Mouse (Mus musculus) kidney, embryonic 16.5 days (tissue): ENCODE data around the gene Prf1. TPM values are rescaled to one million over a fixed set of nuclear protein-coding genes. Genes with fewer than 3 reads are reported as not detected.

Source experiments
- ATAC-seq: fragments of 200-750 bp; cut with Nextera tagmentation; 2 replicates; pipeline ENCODE4 v1.8.0; 2017; ENCODE audit warnings: moderate TSS enrichment; ENCODE audit not compliant: low FRiP score, low TSS enrichment
- H3K27ac ChIP-seq: fragments of 300-500 bp; sonication (generic); 2 replicates; pipeline ENCODE4 v1.5.1; 2014; ENCODE audit warnings: low read length
- H3K27me3 ChIP-seq: fragments of 300-500 bp; sonication (generic); 2 replicates; pipeline ENCODE4 v1.6.1; 2014; ENCODE audit warnings: low read length, control low read depth, mixed read lengths; ENCODE audit not compliant: insufficient read depth
- H3K36me3 ChIP-seq: fragments of 300-500 bp; sonication (generic); 2 replicates; pipeline ENCODE4 v1.6.1; 2014; ENCODE audit warnings: low read length, control low read depth, mixed read lengths; ENCODE audit not compliant: insufficient read depth
- H3K4me1 ChIP-seq: fragments of 300-500 bp; sonication (generic); 2 replicates; pipeline ENCODE4 v1.6.1; 2014; ENCODE audit warnings: low read length, control low read depth, mixed read lengths; ENCODE audit not compliant: insufficient read depth
- H3K4me2 ChIP-seq: fragments of 300-500 bp; sonication (generic); replicated peaks from 2 replicates; pipeline ENCODE4 v1.6.1; 2014; ENCODE audit warnings: low read depth, low read length
- H3K4me3 ChIP-seq: fragments of 300-500 bp; sonication (generic); 2 replicates; pipeline ENCODE4 v1.5.1; 2014; ENCODE audit warnings: mild to moderate bottlenecking, low read length
- H3K9ac ChIP-seq: fragments of 300-500 bp; sonication (generic); replicated peaks from 2 replicates; pipeline ENCODE4 v1.6.1; 2014; ENCODE audit warnings: low read length
- H3K9me3 ChIP-seq: fragments of 300-500 bp; sonication (generic); 2 replicates; pipeline ENCODE4 v1.6.1; 2016; ENCODE audit warnings: low read length, control low read depth
- WGBS: fragments of 180-500 bp; shearing (Covaris S2); extraction: QIAGEN DNeasy Blood & Tissue Kit; methylation state at CpG from one replicate; pipeline ENCODE4 v1.1.7; 2014; 5-methylcytosine and 5-hydroxymethylcytosine counted together
- polyA plus RNA-seq: library from polyadenylated mRNA; unstranded; fragments of >200 nt; fragmentation: Nextera tagmentation; extraction: Ambion mirVana; gene quantifications from 2 replicates; pipeline ENCODE4 v1.2.1, GENCODE M21; 2015

Gene Prf1
- polyA plus RNA-seq, 1 experiment from 2014 or later = not detected

DNA sequence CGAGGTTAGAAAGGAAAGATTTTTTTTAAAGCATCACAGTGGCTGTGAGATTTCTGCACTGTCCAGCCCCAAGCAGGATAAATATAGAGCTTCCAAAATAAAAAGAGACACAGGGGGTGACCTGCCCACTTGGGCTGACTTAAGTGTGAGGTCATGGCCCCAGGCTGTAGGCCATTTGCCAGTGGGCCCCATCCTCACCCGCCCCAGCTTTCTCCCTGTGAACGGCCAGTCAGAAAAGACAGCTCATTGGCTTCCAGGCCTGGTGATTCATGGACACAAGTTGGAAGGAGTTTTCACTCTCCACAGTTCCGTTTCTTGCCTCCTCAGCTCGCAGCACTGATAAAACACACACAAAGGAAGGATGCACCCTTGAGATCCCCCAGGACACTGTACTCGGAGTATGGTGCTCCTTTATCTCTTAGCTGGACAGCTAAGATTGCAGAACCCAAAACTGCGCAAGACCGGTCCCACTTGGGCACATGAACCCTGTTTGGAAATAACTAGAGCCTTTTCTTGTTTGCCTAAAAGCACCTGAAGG lies 25.5 kb upstream of the Prf1 start:
- H3K27me3 ChIP-seq = no peaks in the 10 kb centered on the region
- H3K4me2 ChIP-seq = peak overlapping the region; percentile 96
- H3K9ac ChIP-seq = no peak overlapping the region
- ATAC-seq = no peak
- no peaks in the 10 kb centered on the region for H3K36me3 ChIP-seq
- no peak overlapping the region for H3K27ac ChIP-seq
- no peak overlapping the region; the same call in 1 of the 2 replicates for H3K4me3 ChIP-seq
- no peaks in the 10 kb centered on the region for H3K9me3 ChIP-seq
- H3K4me1 ChIP-seq = peaks cover 18% of the 10 kb centered on the region
- 42% methylated on average over 8 of the region's 8 CpGs for WGBS

GRCm38 (mm10) chr10:61272631-61273030 lies 25.0 kb upstream of the Prf1 start:
- H3K27me3 ChIP-seq = no peaks in the 10 kb centered on the region
- H3K9ac ChIP-seq = peak overlapping the region; percentile 75
- no peaks in the 10 kb centered on the region for H3K9me3 ChIP-seq
- peak overlapping the region; percentile 96 for H3K4me2 ChIP-seq
- peaks cover 18% of the 10 kb centered on the region for H3K4me1 ChIP-seq
- WGBS = 38% methylated on average over 5 of the region's 5 CpGs
- H3K27ac ChIP-seq = 0 out of 2 replicates have a peak overlapping the region, but pooled peaks have one; percentile 40
- ATAC-seq = no peak; the same call in 1 of the 2 replicates
- peak overlapping the region; percentile 63 for H3K4me3 ChIP-seq
- no peaks in the 10 kb centered on the region for H3K36me3 ChIP-seq

DNA sequence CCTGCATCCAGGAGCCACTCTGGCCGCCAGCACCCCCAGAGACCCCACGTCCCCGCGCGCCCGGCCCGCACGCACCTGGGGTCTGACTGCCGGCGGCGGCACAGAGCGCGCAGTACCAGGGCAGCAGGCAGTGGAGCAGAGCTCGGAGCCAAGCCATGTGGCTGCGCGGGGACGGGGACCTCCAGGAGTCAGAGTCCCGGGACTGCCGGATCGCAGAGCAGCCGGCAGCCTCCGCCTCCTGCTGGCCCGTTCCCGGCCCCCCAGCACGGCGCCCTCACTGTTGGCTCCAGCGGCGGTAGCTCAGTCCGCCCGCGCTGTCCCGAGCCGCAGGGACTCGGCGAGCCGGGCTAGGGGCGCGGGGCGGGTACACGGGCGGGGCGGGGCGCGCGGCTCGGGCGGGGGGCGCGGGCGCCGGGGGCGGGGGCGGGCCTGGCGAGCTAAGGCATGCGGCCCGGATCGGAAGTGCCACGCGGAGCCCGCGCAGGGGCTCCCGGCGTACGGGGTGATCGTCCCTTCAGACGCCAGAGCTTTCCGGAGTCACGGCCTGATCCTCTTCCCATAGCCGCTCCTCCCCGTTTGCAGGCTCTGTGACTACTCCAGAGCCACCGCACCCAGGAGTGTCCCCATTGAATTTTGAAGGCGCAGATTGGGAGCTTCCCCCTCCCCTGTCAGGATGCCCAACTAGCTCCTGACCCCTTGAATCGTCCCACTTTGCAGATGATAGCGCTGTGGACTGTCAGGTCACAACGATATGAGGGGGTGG lies 24.4 kb upstream of the Prf1 start, which contains the start of gene Adamts14:
Gene Adamts14 (minus strand): TSS at position 358 of the 763 bp plus-strand sequence.
- no peaks in the 10 kb centered on the region for H3K36me3 ChIP-seq
- peak within 1 kb of the TSS; percentile 63 for H3K4me3 ChIP-seq
- H3K4me2 ChIP-seq = peak within 1 kb of the TSS; percentile 96
- 0 out of 2 replicates have a peak within 1 kb of the TSS, but pooled peaks have one; percentile 40 for H3K27ac ChIP-seq
- H3K27me3 ChIP-seq = no peaks in the 10 kb centered on the region
- H3K4me1 ChIP-seq = peaks cover 24% of the 10 kb centered on the region
- H3K9ac ChIP-seq = peak within 1 kb of the TSS; percentile 75
- H3K9me3 ChIP-seq = no peaks in the 10 kb centered on the region
- under 1% methylated on average over 59 of the region's 75 CpGs for WGBS
- peak; percentile 79 for ATAC-seq

- Histone ChIP-seq H3K27me3 (no peaks in the 10 kb centered on the region), H3K4me3 (peak overlapping the region; percentile 63)
- no peak for ATAC-seq
These were observed 23.8 kb upstream of the Prf1 start for GRCm38 (mm10) chr10:61273844-61274215.

GRCm38 (mm10) chr10:61274532-61274931 lies 23.1 kb upstream of the Prf1 start:
- no peak overlapping the region for H3K4me3 ChIP-seq
- no peaks in the 10 kb centered on the region for H3K36me3 ChIP-seq
- H3K9me3 ChIP-seq = no peaks in the 10 kb centered on the region
- H3K27me3 ChIP-seq = no peaks in the 10 kb centered on the region
- H3K4me2 ChIP-seq = no peak overlapping the region
- WGBS = 61% methylated on average over 2 of the region's 2 CpGs
- H3K9ac ChIP-seq = no peak overlapping the region
- no peak for ATAC-seq
- peaks cover 24% of the 10 kb centered on the region for H3K4me1 ChIP-seq
- no peak overlapping the region for H3K27ac ChIP-seq

More at GRCm38 (mm10) chr10:61273844-61274215, 23.8 kb upstream of the Prf1 start:
- Histone ChIP-seq H3K27ac (no peak overlapping the region), H3K4me2 (peak overlapping the region; percentile 96), H3K36me3 (no peaks in the 10 kb centered on the region), H3K9ac (peak overlapping the region; percentile 75), H3K4me1 (peaks cover 24% of the 10 kb centered on the region), H3K9me3 (no peaks in the 10 kb centered on the region)
- 52% methylated on average over 7 of the region's 7 CpGs for WGBS

DNA sequence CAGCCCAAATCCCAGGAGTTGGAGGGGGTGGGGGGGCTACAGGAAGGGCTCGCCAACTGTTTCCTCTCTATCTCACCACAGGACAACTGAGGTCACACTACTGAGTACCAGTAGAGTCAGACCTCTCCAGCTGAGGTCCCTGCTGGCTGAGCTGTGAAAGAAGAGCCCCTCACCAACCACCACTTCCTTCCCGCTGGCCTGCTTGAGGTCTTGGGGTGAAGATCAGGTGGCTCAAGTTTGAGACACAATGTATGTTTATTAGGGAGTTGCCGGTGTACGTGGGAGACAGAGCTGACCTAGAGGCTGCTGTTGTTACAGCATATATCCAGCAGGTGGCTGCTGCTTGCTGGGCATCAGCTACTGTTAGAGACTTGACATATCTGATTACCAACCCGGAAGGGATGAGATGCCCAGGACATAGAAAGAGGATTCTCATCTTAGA lies 21.9 kb upstream of the Prf1 start:
- no peak overlapping the region for H3K9ac ChIP-seq
- H3K4me3 ChIP-seq = no peak overlapping the region
- H3K4me2 ChIP-seq = no peak overlapping the region
- H3K9me3 ChIP-seq = no peaks in the 10 kb centered on the region
- no peak overlapping the region for H3K27ac ChIP-seq
- 2% methylated on average over 5 of the region's 5 CpGs for WGBS
- no peaks in the 10 kb centered on the region for H3K36me3 ChIP-seq
- peak; percentile 44 for ATAC-seq
- H3K4me1 ChIP-seq = peaks cover 24% of the 10 kb centered on the region
- no peaks in the 10 kb centered on the region for H3K27me3 ChIP-seq

DNA sequence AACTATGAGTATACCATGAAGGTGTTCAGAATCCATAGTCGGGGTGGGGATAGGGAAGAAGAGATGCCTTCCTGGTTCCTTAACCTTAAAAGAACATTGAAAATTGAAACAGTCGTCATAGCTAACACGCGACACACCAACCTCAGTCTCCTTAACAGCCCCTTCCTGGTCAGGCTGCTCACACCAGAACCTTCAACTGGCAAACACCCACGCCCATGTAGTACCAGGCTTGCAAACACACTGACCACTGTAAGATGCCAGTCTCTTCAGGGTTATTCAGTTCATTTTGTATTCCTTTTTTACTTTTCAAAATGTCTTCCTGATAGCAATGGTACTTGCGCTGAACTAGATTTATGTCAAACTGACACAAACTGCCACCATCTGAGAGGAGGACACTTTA lies 20.6 kb upstream of the Prf1 start:
- no peaks in the 10 kb centered on the region for H3K36me3 ChIP-seq
- no peak overlapping the region for H3K27ac ChIP-seq
- WGBS = 90% methylated on average over 6 of the region's 6 CpGs
- no peak overlapping the region for H3K4me3 ChIP-seq
- no peaks in the 10 kb centered on the region for H3K27me3 ChIP-seq
- H3K9me3 ChIP-seq = no peaks in the 10 kb centered on the region
- ATAC-seq = no peak
- H3K4me1 ChIP-seq = peaks cover 24% of the 10 kb centered on the region
- H3K4me2 ChIP-seq = no peak overlapping the region
- H3K9ac ChIP-seq = no peak overlapping the region

GRCm38 (mm10) chr10:61277918-61278674 lies 19.5 kb upstream of the Prf1 start:
- H3K9me3 ChIP-seq = no peaks in the 10 kb centered on the region
- H3K27ac ChIP-seq = peak overlapping the region; percentile 7; the same call in 1 of the 2 replicates
- WGBS = 46% methylated on average over 14 of the region's 14 CpGs
- H3K4me2 ChIP-seq = 0 out of 2 replicates have a peak overlapping the region, but pooled peaks have one; percentile 5
- no peaks in the 10 kb centered on the region for H3K36me3 ChIP-seq
- H3K4me3 ChIP-seq = no peak overlapping the region
- 0 out of 2 replicates have a peak overlapping the region, but pooled peaks have one; percentile 12 for H3K9ac ChIP-seq
- ATAC-seq = no peak; the same call in 1 of the 2 replicates
- H3K27me3 ChIP-seq = no peaks in the 10 kb centered on the region
- peaks cover 14% of the 10 kb centered on the region for H3K4me1 ChIP-seq

- H3K36me3 ChIP-seq = no peaks in the 10 kb centered on the region
- H3K27ac ChIP-seq = no peak overlapping the region
- no peak overlapping the region for H3K9ac ChIP-seq
- no peaks in the 10 kb centered on the region for H3K27me3 ChIP-seq
- no peak for ATAC-seq
- no peak overlapping the region for H3K4me2 ChIP-seq
- no peak overlapping the region for H3K4me3 ChIP-seq
- H3K9me3 ChIP-seq = no peaks in the 10 kb centered on the region
- H3K4me1 ChIP-seq = peaks cover 19% of the 10 kb centered on the region
- WGBS = 67% methylated on average over 5 of the region's 5 CpGs
These were observed 16.5 kb upstream of the Prf1 start for GRCm38 (mm10) chr10:61281115-61281514.
